Mouse (Mus musculus): ENCODE results near the gene Rnf144a. TPM values are rescaled to one million over a fixed set of nuclear protein-coding genes. Genes with fewer than 3 reads are reported as not detected.

Rnf144a gene
- polyA plus RNA-seq, 1 experiment from 2014 or later = 25.7 TPM

DNA sequence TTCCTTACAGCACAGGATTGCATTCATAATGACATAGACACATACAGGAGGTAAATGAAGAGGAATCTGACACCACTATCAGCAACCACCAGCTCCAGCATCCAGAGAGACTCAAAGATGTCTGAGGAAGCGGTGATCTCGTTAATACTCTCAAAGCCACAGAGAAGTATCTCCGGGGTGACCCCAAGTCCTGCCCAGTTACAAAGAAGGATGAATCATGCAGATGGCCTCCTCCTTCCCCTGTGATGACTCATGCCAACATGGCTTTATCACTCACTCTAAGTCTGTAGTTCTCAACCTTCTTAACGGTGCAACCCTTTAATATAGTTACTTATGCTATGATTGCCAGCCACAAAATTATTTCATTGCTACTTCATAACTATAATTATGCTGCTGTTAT lies 74.4 kb downstream of the Rnf144a start:
- WGBS = 89% methylated on average over 4 of the region's 4 CpGs
- H3K27ac ChIP-seq (replicated peaks) = no peak overlapping the region
- H3K4me2 ChIP-seq = no peak overlapping the region
- H3K36me3 ChIP-seq = no peaks in the 10 kb centered on the region
- H3K9ac ChIP-seq (replicated peaks) = no peak overlapping the region
- H3K27me3 ChIP-seq (replicated peaks) = no peaks in the 10 kb centered on the region
- no peaks in the 10 kb centered on the region for H3K9me3 ChIP-seq (replicated peaks)
- ATAC-seq (ENCODE audit: low FRiP score) = no peak
- no peak overlapping the region for H3K4me3 ChIP-seq (replicated peaks)
- H3K4me1 ChIP-seq = peaks cover 16% of the 10 kb centered on the region; the same call in 1 of the 2 replicates

GRCm38 (mm10) chr12:26339886-26340285 lies 75.2 kb downstream of the Rnf144a start:
- no peak overlapping the region for H3K4me2 ChIP-seq
- no peak overlapping the region for H3K9ac ChIP-seq (replicated peaks)
- no peak overlapping the region for H3K27ac ChIP-seq (replicated peaks)
- no peak overlapping the region for H3K4me3 ChIP-seq (replicated peaks)
- H3K9me3 ChIP-seq (replicated peaks) = no peaks in the 10 kb centered on the region
- peaks cover 16% of the 10 kb centered on the region; the same call in 1 of the 2 replicates for H3K4me1 ChIP-seq
- ATAC-seq (ENCODE audit: low FRiP score) = no peak
- no peaks in the 10 kb centered on the region for H3K36me3 ChIP-seq
- H3K27me3 ChIP-seq (replicated peaks) = no peaks in the 10 kb centered on the region

DNA sequence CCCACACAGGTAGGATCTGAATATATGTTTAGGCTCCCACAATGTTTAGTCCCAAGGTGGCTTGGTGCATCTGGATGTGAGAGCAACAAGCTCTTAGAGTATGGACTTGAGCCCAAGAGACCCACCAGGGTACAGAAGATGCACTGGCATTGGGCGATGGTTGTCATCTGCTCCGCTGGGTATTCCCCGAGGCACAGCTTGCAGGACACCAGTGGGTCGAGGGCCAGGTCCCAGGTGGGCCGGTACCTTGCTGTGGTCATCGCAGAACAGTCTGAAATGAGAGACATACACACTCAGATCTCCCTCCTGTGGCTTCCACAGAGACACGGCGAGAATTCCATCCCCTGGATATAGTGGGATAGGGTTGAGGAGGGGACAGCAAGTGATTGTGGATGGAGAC lies 75.9 kb downstream of the Rnf144a start:
- ATAC-seq (ENCODE audit: low FRiP score) = no peak
- no peak overlapping the region for H3K27ac ChIP-seq (replicated peaks)
- WGBS = 95% methylated on average over 8 of the region's 8 CpGs
- no peaks in the 10 kb centered on the region for H3K36me3 ChIP-seq
- no peak overlapping the region for H3K9ac ChIP-seq (replicated peaks)
- H3K9me3 ChIP-seq (replicated peaks) = no peaks in the 10 kb centered on the region
- no peaks in the 10 kb centered on the region for H3K27me3 ChIP-seq (replicated peaks)
- no peak overlapping the region for H3K4me2 ChIP-seq
- no peak overlapping the region for H3K4me3 ChIP-seq (replicated peaks)
- peaks cover 16% of the 10 kb centered on the region; the same call in 1 of the 2 replicates for H3K4me1 ChIP-seq

DNA sequence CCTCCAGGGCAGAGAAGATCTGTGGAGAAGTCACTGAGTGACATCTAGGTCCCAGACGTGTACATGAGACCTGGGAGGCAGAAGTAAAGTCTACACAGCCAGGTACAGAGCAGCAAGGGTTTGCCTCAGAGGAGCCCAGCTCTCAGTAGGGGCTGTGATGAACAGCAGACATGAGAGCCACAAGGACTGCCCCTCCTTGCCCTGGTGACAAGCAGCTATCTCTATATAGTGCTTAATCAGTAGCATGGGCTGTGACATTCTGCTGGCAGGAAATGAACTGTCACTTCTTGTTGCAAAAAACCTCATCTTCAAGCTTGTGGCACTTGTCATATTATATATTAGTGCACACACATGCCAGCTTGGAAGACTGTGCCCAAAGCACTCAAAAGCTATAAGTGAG lies 81.4 kb downstream of the Rnf144a start:
- Histone ChIP-seq H3K9ac (replicated peaks) (no peak overlapping the region), H3K27me3 (replicated peaks) (no peaks in the 10 kb centered on the region), H3K36me3 (no peaks in the 10 kb centered on the region), H3K27ac (replicated peaks) (no peak overlapping the region), H3K4me3 (replicated peaks) (no peak overlapping the region), H3K4me2 (no peak overlapping the region), H3K4me1 (peaks cover 32% of the 10 kb centered on the region), H3K9me3 (replicated peaks) (no peaks in the 10 kb centered on the region)
- no peak for ATAC-seq (ENCODE audit: low FRiP score)
- WGBS = 82% methylated on average over 1 of the region's 1 CpGs

DNA sequence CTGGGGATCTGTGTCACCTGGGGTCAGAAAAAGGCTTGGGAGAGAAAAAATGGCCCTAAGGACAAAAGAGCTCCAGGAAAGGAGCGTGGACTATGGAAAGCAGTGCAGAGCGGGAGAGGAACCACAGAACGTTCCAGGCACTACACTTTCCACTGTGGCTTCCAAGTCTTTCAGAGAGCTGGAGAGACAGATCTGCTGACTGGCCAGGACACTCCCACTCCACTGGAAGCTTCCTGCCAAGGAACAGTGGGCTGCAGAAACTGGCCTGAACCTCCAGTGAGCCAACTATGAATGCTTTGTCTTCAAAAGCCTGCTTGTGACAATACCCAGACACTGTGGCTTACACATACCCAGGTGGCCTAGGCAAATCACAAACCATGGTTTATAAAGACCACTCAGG lies 84.0 kb downstream of the Rnf144a start:
- no peak for ATAC-seq (ENCODE audit: low FRiP score)
- 74% methylated on average over 3 of the region's 3 CpGs for WGBS
- no peak overlapping the region for H3K9ac ChIP-seq (replicated peaks)
- no peaks in the 10 kb centered on the region for H3K27me3 ChIP-seq (replicated peaks)
- H3K9me3 ChIP-seq (replicated peaks) = no peaks in the 10 kb centered on the region
- peaks cover 13% of the 10 kb centered on the region for H3K36me3 ChIP-seq
- no peak overlapping the region for H3K4me3 ChIP-seq (replicated peaks)
- no peak overlapping the region for H3K27ac ChIP-seq (replicated peaks)
- H3K4me1 ChIP-seq = peaks cover 15% of the 10 kb centered on the region
- no peak overlapping the region for H3K4me2 ChIP-seq

- H3K36me3 ChIP-seq = peaks cover 17% of the 10 kb centered on the region
- peaks cover 15% of the 10 kb centered on the region for H3K4me1 ChIP-seq
- no peaks in the 10 kb centered on the region for H3K27me3 ChIP-seq (replicated peaks)
- no peak overlapping the region for H3K27ac ChIP-seq (replicated peaks)
- H3K9me3 ChIP-seq (replicated peaks) = no peaks in the 10 kb centered on the region
- ATAC-seq (ENCODE audit: low FRiP score) = no peak
- no peak overlapping the region for H3K4me2 ChIP-seq
- 83% methylated on average over 5 of the region's 5 CpGs for WGBS
- H3K4me3 ChIP-seq (replicated peaks) = no peak overlapping the region
- H3K9ac ChIP-seq (replicated peaks) = no peak overlapping the region
Observed at GRCm38 (mm10) chr12:26329756-26330155, 85.3 kb downstream of the Rnf144a start.

DNA sequence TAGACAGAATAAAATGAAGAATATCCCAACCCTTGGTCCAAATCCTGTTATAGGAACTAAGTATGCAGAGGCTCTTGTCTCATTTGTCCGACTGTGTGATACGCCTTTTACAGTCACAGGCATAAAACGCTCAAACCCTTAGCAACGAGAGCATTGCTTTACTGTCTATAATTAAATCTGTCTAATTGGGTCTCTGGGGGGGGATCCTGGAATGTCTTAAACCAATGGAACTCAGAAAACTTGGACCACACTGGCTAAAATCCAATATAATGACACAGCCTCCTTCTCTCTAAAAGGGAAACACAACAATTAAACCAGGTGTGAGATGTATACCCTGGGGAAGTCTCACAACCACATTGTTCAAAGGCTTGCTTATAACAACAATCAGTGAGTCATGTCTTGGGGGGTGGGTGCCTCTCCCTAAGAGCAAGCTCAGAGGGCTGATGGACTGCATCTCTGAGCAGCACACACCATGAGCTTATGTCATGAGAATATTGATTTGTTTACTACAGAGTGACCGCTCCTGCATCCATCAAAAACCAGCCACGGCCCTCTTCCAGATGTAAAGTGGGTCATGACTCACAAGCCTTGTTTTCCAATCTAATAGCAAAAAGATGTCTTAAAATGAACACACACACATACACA lies 85.9 kb downstream of the Rnf144a start:
- 59% methylated on average over 6 of the region's 6 CpGs for WGBS
- H3K9ac ChIP-seq (replicated peaks) = no peak overlapping the region
- H3K4me2 ChIP-seq = no peak overlapping the region
- H3K4me1 ChIP-seq = peaks cover 15% of the 10 kb centered on the region
- H3K9me3 ChIP-seq (replicated peaks) = no peaks in the 10 kb centered on the region
- H3K4me3 ChIP-seq (replicated peaks) = no peak overlapping the region
- peaks cover 23% of the 10 kb centered on the region for H3K36me3 ChIP-seq
- H3K27me3 ChIP-seq (replicated peaks) = no peaks in the 10 kb centered on the region
- no peak overlapping the region for H3K27ac ChIP-seq (replicated peaks)
- ATAC-seq (ENCODE audit: low FRiP score) = peak; percentile 62; the same call in 1 of the 2 replicates

- 80% methylated on average over 5 of the region's 5 CpGs for WGBS
- Histone ChIP-seq H3K27me3 (replicated peaks) (no peaks in the 10 kb centered on the region), H3K27ac (replicated peaks) (no peak overlapping the region), H3K4me3 (replicated peaks) (no peak overlapping the region), H3K36me3 (peaks cover 56% of the 10 kb centered on the region), H3K4me1 (peaks cover 1% of the 10 kb centered on the region; the same call in 1 of the 2 replicates), H3K9ac (replicated peaks) (no peak overlapping the region), H3K9me3 (replicated peaks) (no peaks in the 10 kb centered on the region), H3K4me2 (no peak overlapping the region)
- ATAC-seq (ENCODE audit: low FRiP score) = peak; percentile 11; the same call in 1 of the 2 replicates
Observed at GRCm38 (mm10) chr12:26323783-26324364, 91.2 kb downstream of the Rnf144a start.

GRCm38 (mm10) chr12:26316261-26316660 lies 98.8 kb downstream of the Rnf144a start:
- WGBS = 84% methylated on average over 3 of the region's 3 CpGs
- H3K27ac ChIP-seq (replicated peaks) = no peak overlapping the region

GRCm38 (mm10) chr12:26314959-26315358 lies 100.1 kb downstream of the Rnf144a start:
- 52% methylated on average over 5 of the region's 5 CpGs for WGBS
- Histone ChIP-seq H3K9ac (replicated peaks) (no peak overlapping the region), H3K4me3 (replicated peaks) (no peak overlapping the region), H3K4me2 (no peak overlapping the region), H3K9me3 (replicated peaks) (no peaks in the 10 kb centered on the region), H3K4me1 (no peaks in the 10 kb centered on the region), H3K27ac (replicated peaks) (no peak overlapping the region), H3K27me3 (replicated peaks) (no peaks in the 10 kb centered on the region), H3K36me3 (peaks cover 34% of the 10 kb centered on the region)
- ATAC-seq (ENCODE audit: low FRiP score) = peak; percentile 50; the same call in 1 of the 2 replicates

More at GRCm38 (mm10) chr12:26316261-26316660, 98.8 kb downstream of the Rnf144a start:
- no peak for ATAC-seq (ENCODE audit: low FRiP score)
- H3K9ac ChIP-seq (replicated peaks) = no peak overlapping the region
- H3K4me1 ChIP-seq = no peaks in the 10 kb centered on the region
- H3K9me3 ChIP-seq (replicated peaks) = no peaks in the 10 kb centered on the region
- H3K36me3 ChIP-seq = peaks cover 40% of the 10 kb centered on the region
- H3K4me2 ChIP-seq = no peak overlapping the region
- no peaks in the 10 kb centered on the region for H3K27me3 ChIP-seq (replicated peaks)
- no peak overlapping the region for H3K4me3 ChIP-seq (replicated peaks)

DNA sequence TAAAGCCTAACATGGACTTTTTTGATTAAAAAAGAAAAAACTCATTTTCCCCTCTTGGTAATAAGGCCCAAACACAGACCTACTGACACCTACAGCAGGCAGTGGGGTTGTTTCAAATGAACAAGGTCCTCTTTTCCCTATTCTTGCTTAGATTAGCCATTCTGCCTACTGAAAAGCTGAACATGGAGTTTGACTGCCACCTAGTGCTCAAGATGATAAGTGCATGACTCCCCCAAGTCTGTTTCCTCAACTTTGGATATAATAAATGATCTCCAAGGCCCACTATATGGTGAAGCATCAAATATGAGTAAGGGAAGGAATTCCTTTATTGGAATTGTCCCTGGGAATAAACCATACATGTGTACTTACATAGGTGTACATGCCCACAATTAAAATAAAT lies 103.5 kb downstream of the Rnf144a start:
- H3K4me1 ChIP-seq = no peaks in the 10 kb centered on the region
- H3K9me3 ChIP-seq (replicated peaks) = no peaks in the 10 kb centered on the region
- no peak overlapping the region for H3K4me3 ChIP-seq (replicated peaks)
- no peak overlapping the region for H3K4me2 ChIP-seq
- no peaks in the 10 kb centered on the region for H3K27me3 ChIP-seq (replicated peaks)
- no peak overlapping the region for H3K27ac ChIP-seq (replicated peaks)
- H3K36me3 ChIP-seq = peaks cover 19% of the 10 kb centered on the region; the same call in 1 of the 2 replicates
- ATAC-seq (ENCODE audit: low FRiP score) = no peak
- no peak overlapping the region for H3K9ac ChIP-seq (replicated peaks)

GRCm38 (mm10) chr12:26310247-26310646 lies 104.8 kb downstream of the Rnf144a start:
- Histone ChIP-seq H3K36me3 (peaks cover 21% of the 10 kb centered on the region; the same call in 1 of the 2 replicates), H3K9me3 (replicated peaks) (no peaks in the 10 kb centered on the region), H3K9ac (replicated peaks) (no peak overlapping the region), H3K4me1 (no peaks in the 10 kb centered on the region), H3K4me3 (replicated peaks) (no peak overlapping the region), H3K27ac (replicated peaks) (no peak overlapping the region), H3K27me3 (replicated peaks) (no peaks in the 10 kb centered on the region), H3K4me2 (no peak overlapping the region)
- WGBS = 89% methylated on average over 11 of the region's 11 CpGs
- no peak for ATAC-seq (ENCODE audit: low FRiP score)

Measured in neural tube, embryonic 15.5 days (tissue).